Mouse (Mus musculus) adrenal gland (tissue): ENCODE results near the gene Fam161b.

Experiments used
- intact Hi-C: fragments of 180-260 bp; cut with DNase I; formaldehyde crosslinking; loops from one replicate; pipeline ENCODE4 v1.15.1; 2025
- long read RNA-seq, 2 experiments: library from polyadenylated mRNA; unstranded; transcript quantifications; one replicate each; pipeline ENCODE4 v2.0.0; 2020; ENCODE audit warnings: borderline replicate concordance in 1 of 2; ENCODE audit not compliant: insufficient replicate concordance in 1 of 2

Fam161b gene
- long read RNA-seq, experiment 1: 0 reads
- long read RNA-seq, experiment 2, partial matches to known transcripts: 4 of 5 reads
- long read RNA-seq, experiment 2, other reads (novel, unspliced or antisense): 1 of 5 reads

DNA sequence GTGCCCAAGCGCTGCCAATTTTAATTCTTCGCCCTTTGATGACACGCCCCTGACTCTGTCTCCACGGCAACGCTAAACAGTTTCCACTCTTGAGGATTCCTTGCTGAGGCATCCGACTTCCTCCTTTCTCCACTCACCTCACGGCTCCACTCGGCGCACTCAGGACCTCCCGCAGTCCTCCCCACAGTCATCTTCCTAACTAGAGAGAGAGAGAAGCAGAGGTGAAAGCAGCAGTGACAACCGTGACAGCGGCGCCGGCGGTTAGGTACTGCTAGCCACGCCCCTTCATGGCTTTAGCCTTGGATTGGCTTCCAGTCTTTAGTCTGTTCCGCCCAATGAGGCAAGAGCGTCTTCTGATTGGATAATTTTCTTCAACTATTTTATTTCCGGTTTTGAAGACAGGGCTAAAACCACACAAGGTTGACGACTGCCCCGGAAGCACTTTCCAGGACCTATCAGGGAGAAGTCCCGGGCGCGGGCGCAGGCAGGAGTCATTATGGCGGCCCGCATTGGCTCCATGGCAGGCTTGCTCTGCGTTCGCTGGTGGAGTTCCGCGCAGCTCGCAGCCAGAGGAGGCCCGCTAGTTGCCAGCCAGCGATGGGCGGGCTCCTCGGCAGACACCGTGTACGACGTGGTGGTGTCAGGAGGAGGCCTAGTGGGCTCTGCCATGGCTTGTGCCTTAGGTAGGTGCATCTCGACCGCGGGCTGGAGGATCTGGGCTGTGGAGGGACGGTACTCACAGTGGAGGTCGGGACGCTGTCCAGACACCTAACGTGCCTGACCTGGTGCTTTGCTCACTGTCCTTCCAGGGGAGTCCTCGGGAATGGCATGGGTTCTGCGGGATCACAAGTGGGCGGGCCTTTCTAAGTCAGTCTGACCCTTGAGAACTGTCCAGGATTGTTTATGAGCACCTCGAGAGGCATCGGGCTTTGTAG lies at the start of gene Fam161b, which contains the start of gene Coq6:
Gene Fam161b (minus strand): TSS at position 279 of the 935 bp plus-strand sequence.
Gene Coq6 (plus strand): TSS at position 103 of the 935 bp plus-strand sequence.
- intact Hi-C loops: no loop called here

DNA sequence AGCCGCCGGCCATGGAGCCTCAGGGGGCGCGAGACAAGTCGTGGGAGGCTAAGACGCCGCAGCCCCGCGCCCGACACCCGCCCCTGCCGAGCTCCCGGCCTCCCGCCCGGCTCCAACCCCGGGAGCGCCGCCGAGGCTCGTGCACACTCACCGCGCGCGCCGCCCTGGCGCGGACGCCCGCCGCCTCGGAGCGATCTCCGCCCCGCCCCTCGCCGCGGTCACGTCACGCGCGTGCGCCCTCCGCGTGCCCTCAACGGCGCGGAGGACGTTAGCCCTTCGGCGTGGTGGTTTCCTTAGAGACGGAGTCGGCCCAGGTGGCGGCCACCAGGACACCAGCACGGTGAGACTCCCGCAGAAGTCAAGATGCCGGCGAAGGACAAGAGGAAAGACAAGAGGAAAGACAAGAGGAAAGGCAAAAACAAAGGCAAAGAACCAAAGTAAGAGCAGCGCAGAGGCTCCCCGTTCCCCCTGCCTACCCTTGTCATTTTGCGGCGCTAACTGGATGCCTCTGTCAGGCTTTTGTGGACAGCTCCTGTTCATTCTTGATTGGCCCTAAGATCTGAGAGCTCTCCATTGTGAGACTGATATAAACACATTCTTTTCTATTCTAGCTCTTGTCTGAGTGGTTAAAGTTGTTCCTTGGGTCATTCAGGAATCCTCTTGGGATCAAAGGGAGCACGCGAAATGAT lies 47.3 kb upstream of the Fam161b start, which contains the start of the genes Entpd5 and Bbof1:
Gene Entpd5 (minus strand): TSS at position 211 of the 689 bp plus-strand sequence.
Gene Bbof1 (plus strand): TSS at position 253 of the 689 bp plus-strand sequence.
- intact Hi-C loops: no loop called here

GRCm38 (mm10) chr12:84407874-84408818 lies 46.5 kb upstream of the Fam161b start:
- intact Hi-C loops: no loop called here

DNA sequence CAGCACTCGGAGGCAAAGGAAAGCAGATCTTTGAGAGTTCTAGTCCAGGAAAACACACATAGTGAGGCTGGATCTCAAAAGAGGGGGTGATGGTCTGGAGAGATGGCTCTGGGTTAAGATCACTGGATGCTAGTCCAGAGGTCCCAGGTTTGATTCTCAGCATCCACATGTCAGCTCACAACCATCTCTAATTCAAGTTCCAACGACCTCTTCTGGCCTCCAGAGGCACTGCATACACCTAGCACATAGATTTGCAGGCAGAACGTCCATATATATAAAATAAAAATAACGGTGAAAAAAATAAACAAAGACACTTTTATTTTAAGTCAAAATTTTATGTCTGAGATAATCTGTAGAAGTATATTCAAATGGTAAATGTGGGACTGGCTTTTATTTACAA lies 45.6 kb upstream of the Fam161b start:
- intact Hi-C loops: no loop called here

DNA sequence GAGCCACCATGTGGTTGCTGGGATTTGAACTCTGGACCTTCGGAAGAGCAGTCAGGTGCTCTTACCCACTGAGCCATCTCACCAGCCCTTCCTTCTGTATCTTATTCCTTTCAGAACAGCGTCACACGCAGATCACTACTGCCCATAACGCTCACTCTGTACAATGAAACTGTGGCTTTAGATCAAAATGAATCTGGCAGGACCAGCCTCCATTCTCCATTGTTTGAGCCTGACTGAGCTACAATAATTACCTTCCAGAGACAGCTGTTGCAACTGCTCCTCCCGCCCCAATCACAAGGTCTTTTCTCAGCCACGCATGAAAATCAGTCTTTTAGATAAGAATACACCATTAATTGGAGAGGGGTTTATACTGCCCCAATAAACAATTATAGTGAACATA lies 42.9 kb upstream of the Fam161b start:
- intact Hi-C loops: no loop called here

DNA sequence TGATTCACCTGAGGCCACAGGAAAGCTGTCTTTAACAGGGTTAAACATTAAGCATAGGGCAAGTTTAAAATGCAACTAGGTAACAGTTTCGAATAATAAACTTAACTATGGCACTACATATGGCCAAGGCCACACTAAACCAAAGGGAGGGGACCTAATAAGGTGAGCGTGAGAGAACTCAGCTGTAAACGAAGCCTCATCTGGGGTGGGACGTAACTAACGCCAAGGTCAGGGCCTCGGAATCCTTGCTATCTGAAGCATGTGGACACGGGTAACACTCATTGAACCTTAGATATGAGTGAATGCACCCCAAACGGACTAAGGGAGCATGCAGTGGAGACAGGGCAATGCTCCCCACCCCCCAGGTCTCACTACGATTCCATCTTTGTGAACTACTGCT lies 41.3 kb upstream of the Fam161b start:
- intact Hi-C loops: no loop called here

- intact Hi-C loops: no loop called here
Observed at GRCm38 (mm10) chr12:84400653-84401052, 39.0 kb upstream of the Fam161b start.

GRCm38 (mm10) chr12:84400068-84400467 lies 38.4 kb upstream of the Fam161b start:
- intact Hi-C loops: no loop called here

GRCm38 (mm10) chr12:84399663-84400062 lies 38.0 kb upstream of the Fam161b start:
- intact Hi-C loops: no loop called here

- intact Hi-C loops: no loop called here
Observed at GRCm38 (mm10) chr12:84399135-84399534, 37.5 kb upstream of the Fam161b start.

GRCm38 (mm10) chr12:84398629-84399028 lies 37.0 kb upstream of the Fam161b start:
- intact Hi-C loops: no loop called here

- intact Hi-C loops: no loop called here
Observed at GRCm38 (mm10) chr12:84397685-84398084, 36.1 kb upstream of the Fam161b start.

DNA sequence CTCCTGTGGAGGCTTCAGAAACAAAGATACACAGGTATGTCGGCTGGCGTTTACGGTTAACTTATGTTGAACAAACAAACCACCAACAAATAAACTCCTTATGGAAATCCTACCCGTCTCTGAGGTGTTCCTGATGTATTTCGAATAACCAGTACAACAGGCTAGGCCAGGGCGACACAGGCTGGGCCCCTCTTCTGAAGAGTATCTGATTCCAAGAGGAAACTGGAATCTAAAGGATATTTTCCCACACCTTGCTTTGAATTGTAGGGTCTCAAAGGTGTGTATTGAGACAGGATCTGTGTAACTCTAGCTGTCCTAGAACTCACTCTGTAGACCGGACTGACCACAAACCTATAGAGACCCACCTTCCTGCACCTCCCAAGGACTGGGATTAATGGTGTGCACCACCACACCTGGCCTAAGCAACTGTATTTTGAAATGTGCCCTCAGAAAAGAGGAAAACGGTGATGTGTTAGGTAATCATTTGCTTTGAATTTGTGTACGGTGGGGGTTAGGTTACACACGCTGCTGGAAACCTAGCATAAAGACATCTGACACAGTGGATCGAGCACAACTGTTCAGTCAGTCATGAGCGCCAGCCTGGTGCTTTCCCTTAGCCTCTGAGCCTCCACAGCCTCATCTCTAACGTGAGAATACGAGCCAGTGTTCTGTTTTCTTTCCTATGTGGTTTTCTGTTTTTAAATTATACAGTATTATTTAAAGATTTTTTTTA lies 35.5 kb upstream of the Fam161b start:
- intact Hi-C loops: no loop called here

DNA sequence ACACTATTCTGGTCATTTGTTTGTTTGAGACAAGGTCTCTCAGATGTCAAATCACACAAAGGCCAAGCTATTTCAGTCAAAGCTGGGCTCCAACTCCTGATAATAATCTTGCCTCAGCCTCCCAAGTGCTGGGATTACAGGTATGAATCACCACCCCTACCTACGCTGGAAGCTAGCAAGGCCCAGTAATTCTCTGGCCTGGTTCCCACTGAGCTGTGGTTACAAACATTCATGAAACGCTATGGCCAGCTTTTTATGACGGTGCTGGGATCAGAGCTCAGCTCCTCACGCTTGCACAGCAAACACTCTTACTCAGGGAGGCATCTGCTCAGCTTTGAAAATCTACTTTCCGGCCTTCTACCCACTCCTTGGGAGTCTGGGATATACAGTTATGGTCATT lies 32.2 kb upstream of the Fam161b start:
- intact Hi-C loops: no loop called here

GRCm38 (mm10) chr12:84392681-84393080 lies 31.0 kb upstream of the Fam161b start:
- intact Hi-C loops: no loop called here

GRCm38 (mm10) chr12:84390336-84390735 lies 28.7 kb upstream of the Fam161b start:
- intact Hi-C loops: no loop called here

DNA sequence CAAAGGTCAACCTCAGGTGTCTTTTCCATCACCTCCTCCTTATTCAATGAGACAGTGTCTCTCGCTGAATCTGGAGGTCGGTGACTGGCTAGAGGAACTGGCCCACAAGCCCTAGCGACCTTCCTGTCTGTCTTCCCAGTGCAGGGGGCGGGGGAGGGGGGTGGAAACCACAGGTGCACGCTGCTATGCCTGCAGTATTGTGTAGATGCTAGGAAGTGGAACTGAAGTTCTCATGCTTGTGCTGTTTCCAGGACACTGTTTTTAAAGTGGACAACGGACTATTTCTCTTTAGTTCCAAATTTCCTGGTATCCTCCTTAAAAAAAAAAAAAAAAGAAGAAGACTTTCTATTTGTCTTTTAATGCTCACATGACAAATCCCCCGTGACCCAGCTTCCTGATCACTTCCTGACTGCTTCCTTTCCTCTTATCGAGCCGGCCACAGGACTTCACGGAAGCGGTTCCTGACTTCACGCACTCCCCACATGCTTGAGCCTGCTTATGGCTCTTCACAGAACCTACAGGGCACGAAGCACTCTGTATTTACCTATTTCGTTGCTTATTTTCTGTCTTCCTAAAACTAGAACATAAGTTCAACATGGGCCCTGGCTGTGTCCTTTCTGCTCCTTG lies 27.3 kb upstream of the Fam161b start:
- intact Hi-C loops: no loop called here

- intact Hi-C loops: no loop called here
Observed at GRCm38 (mm10) chr12:84388097-84388496, 26.5 kb upstream of the Fam161b start.

DNA sequence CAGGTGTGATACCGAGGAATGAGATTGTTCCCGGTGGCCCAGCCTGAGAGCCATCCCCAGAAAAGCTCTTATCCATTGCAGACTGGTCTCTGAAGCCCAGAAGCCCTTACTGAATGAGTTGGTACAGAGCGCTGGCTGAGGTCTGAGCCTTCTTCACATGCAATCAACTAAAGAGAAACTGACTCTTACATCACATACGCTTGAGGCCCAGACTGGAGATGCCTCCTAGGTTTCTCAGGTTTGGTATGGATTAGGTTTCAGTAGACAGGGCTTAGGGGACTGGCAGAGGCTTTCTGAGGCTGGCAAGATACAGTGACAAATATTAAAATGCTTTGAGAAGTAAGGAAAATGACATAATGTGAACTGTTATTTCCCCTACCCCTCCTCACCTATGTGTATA lies 23.8 kb upstream of the Fam161b start:
- intact Hi-C loops: no loop called here

DNA sequence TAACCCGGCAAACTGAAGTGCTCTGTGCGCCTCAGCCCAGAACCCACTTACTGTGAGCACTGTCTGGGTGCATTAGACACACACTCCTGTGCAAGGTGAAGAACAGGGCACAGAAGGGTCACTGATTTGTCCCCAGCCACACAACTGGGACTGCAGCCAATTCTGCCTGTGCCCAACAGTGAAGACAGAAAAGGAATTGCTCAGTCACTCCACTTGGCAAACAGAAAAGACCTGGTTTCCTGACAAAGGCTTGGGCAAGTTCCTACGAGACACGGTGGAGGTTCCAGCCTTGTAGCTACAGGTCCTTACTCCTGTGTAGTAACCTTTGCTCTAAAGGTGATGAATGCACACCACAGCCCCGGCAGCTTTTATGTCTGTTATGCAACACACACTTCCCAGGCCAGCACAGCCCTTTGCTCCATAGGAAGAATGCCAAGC lies 23.0 kb upstream of the Fam161b start:
- intact Hi-C loops: no loop called here
